Mouse (Mus musculus): Measurements from ENCODE around the gene Hic2.

- TF ChIP-seq TAL1 (conservative IDR thresholded peaks at IDR 0.05; ENCODE audit: low read depth, low read length) = no peak
- no peak for TF ChIP-seq CTCF (IDR thresholded peaks at IDR 0.05; ENCODE audit: low read depth, low read length)
- no peak for TF ChIP-seq GATA1 (IDR thresholded peaks at IDR 0.05; ENCODE audit: borderline replicate concordance, low read length)
Observed at GRCm38 (mm10) chr16:17280471-17280870, 47.1 kb downstream of the Hic2 start.
